Mouse (Mus musculus): Measurements from ENCODE around the gene Olfr1506. TPM values are rescaled to one million over a fixed set of nuclear protein-coding genes. Genes with fewer than 3 reads are reported as not detected.

Olfr1506 gene
- not detected in 2 replicates for polyA plus RNA-seq (2015; fragmentation: Nextera tagmentation; extraction: Ambion mirVana)

DNA sequence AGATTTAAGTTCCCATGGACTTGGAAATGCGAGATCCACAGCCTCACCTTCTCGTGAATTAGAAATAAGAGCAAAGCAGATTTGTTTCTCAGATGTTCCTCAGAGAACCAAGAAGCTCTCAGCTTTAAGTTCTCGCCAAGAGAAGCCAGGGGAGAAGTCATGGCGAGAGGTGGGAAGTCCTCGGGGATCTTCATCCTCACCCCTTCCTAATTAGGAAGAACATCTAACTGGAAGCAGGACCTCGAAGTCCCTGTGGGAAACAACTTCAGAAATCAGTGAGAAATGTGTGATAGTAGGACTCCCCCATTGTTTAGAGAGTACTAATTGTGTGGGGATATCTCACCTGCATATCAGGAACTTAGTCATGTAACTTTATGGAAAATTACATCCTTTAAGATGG is at the start of gene Olfr1506:
Gene Olfr1506, minus strand, starts transcription at position 101 of the 400 bp plus-strand sequence.

DNA sequence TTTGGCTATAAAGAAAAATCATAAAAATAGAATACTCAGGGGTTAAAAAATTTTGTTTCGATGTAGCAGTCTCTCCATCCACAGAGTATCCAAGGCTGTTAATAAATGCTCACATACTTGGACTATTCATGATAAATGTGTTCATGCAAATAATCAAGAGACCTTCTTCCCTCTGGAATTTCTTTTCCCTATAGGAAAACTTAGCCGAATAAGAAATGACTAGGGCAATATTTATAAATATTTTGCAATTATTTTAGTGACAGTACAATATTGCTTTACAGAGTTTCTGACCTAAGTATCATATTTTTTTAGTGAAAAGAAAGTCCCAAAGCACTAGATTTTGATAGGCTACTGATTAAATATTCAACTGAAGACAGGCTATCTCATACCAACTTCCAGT is 46.6 kb upstream of the Olfr1506 start, which contains the start of gene Olfr1271:
Gene Olfr1271, minus strand, starts transcription at position 101 of the 400 bp plus-strand sequence.

DNA sequence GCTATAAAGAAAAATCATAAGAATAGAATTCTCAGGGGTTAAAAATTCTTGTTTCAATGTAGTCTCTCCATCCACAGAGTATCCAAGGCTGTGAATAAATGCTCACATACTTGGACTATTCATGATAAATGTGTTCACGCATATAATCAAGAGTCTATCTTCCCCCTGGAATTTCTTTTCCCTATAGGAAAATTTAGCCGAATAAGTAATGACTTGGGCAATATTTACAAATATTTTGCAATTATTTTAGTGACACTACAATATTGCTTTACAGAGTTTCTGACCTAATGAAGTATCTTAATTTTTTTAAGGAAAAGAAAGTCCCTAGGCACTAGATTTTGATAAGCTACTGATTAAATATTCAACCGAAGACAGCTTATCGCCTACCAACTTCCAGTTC is 33.2 kb upstream of the Olfr1506 start, which contains the start of gene Olfr142:
Gene Olfr142, minus strand, starts transcription at position 101 of the 400 bp plus-strand sequence.

Other genes with a start within 250 kb of the Olfr1506 start
- not detected in 2 replicates for gene Olfr1261, start 233.3 kb downstream of the Olfr1506 start, polyA plus RNA-seq (2015; fragmentation: Nextera tagmentation; extraction: Ambion mirVana)
- not detected in 2 replicates for gene Olfr1262, start 224.3 kb downstream of the Olfr1506 start, polyA plus RNA-seq (2015; fragmentation: Nextera tagmentation; extraction: Ambion mirVana)
- gene Olfr1263, start 212.4 kb downstream of the Olfr1506 start, polyA plus RNA-seq (2015; fragmentation: Nextera tagmentation; extraction: Ambion mirVana), result not detected in 2 replicates
- gene Olfr1264, start 198.9 kb downstream of the Olfr1506 start, polyA plus RNA-seq (2015; fragmentation: Nextera tagmentation; extraction: Ambion mirVana), result not detected in 2 replicates
- gene Olfr1265, start 189.2 kb downstream of the Olfr1506 start, polyA plus RNA-seq (2015; fragmentation: Nextera tagmentation; extraction: Ambion mirVana), result not detected in 2 replicates
- not detected in 2 replicates for gene Olfr140, start 160.9 kb downstream of the Olfr1506 start, polyA plus RNA-seq (2015; fragmentation: Nextera tagmentation; extraction: Ambion mirVana)
- gene Olfr1269, start 103.1 kb downstream of the Olfr1506 start, polyA plus RNA-seq (2015; fragmentation: Nextera tagmentation; extraction: Ambion mirVana), result not detected in 2 replicates
- not detected in 2 replicates for gene Olfr32, start 82.2 kb downstream of the Olfr1506 start, polyA plus RNA-seq (2015; fragmentation: Nextera tagmentation; extraction: Ambion mirVana)
- gene Olfr1270, start 71.4 kb downstream of the Olfr1506 start, polyA plus RNA-seq (2015; fragmentation: Nextera tagmentation; extraction: Ambion mirVana), result not detected in 2 replicates
- gene Olfr142, start 33.1 kb upstream of the Olfr1506 start, polyA plus RNA-seq (2015; fragmentation: Nextera tagmentation; extraction: Ambion mirVana), result not detected in 2 replicates
- not detected in 2 replicates for gene Olfr1271, start 46.5 kb upstream of the Olfr1506 start, polyA plus RNA-seq (2015; fragmentation: Nextera tagmentation; extraction: Ambion mirVana)
- gene Olfr1272, start 68.3 kb upstream of the Olfr1506 start, polyA plus RNA-seq (2015; fragmentation: Nextera tagmentation; extraction: Ambion mirVana), result not detected in 2 replicates
- gene Gm13769, start 97.7 kb upstream of the Olfr1506 start, polyA plus RNA-seq (2015; fragmentation: Nextera tagmentation; extraction: Ambion mirVana), result not detected in 2 replicates
- gene Olfr1274-ps, start 174.2 kb upstream of the Olfr1506 start, polyA plus RNA-seq (2015; fragmentation: Nextera tagmentation; extraction: Ambion mirVana), result not detected in 2 replicates